Mouse (Mus musculus): Measurements from ENCODE around the gene Vmn1r87. TPM values are rescaled to one million over a fixed set of nuclear protein-coding genes. Genes with fewer than 3 reads are reported as not detected.
"Not testable (repeated sequence)": the region's sequence is repeated elsewhere in the genome, so short reads cannot be mapped to it uniquely, and the experiment has no call there.

Vmn1r87 gene
- not detected in 2 replicates for polyA plus RNA-seq (2012; rRNA removed)

GRCm38 (mm10) chr7:13140057-13140456 is at the start of gene Vmn1r87:
TSS of gene Vmn1r87 (minus strand) at chr7:13140157.
- no peak for DNase-seq (ENCODE audit: low read depth, low spot score)
- 76% methylated on average over 1 of the region's 1 CpGs for WGBS

GRCm38 (mm10) chr7:13159268-13159667 is 19.3 kb upstream of the Vmn1r87 start, which contains the start of gene Vmn1r88:
TSS of gene Vmn1r88 (plus strand) at chr7:13159568.
- DNase-seq (ENCODE audit: low read depth, low spot score) = no peak

DNA sequence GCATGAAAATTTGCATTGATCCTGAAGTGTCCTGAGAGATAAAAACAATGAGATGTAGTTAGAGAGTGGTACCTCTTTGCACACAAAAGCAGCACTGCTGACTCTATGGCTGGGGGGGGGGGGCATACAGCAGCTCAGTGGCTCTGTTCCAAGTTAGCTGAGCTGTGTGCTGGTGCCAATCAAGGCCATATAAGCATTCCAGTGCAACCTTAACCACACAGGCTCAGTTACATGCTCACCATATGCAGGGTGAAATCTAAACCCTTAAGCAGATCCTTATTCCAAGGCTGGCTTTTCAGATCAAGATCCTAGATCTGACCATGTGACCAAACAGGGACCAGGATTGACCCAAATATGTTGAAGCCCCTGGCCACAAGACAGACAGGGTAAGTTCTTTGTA is 2.6 kb downstream of the Vmn1r87 start:
- DNase-seq (ENCODE audit: low read depth, low spot score) = no peak

- DNase-seq (ENCODE audit: low read depth, low spot score) = no peak
- 88% methylated on average over 2 of the region's 2 CpGs for WGBS
Observed at GRCm38 (mm10) chr7:13131856-13132255, 8.1 kb downstream of the Vmn1r87 start.

DNA sequence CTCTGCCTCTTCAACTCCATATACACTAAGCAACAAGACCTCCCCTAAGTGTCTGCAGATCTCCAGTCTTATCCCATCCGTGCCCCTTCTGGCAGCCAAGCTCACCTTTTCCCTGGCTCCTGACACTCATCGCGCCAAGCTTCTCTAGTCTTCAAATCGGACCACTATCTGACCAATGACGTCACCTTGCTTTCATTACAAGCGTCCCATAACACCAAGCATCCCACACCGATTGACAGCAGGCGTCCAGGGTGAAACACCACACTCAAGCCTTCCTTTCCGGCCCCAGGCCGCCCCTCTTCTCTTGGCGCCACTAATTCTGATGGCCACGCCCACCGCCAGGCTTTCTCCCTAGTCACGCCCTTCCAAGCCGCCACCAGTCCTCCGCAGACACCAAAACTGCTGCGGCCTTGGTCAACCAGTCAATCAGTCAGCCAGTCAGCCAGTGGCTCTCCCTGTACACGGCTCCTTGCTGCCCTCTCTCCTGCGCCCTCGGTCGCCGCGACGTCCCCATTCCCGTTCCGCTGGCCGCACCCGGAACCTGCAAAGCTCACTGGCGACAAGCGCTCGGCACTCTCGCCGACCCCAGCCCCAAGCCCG is 16.3 kb downstream of the Vmn1r87 start:
- DNase-seq (ENCODE audit: low read depth, low spot score) = not testable (repeated sequence)
- 4% methylated on average over 20 of the region's 34 CpGs for WGBS

GRCm38 (mm10) chr7:13119817-13120216 is 20.1 kb downstream of the Vmn1r87 start, which contains the start of gene Vmn1r86:
TSS of gene Vmn1r86 (minus strand) at chr7:13119917.
- no peak for DNase-seq (ENCODE audit: low read depth, low spot score)

- 59% methylated on average over 3 of the region's 3 CpGs for WGBS
- no peak for DNase-seq (ENCODE audit: low read depth, low spot score)
Observed at GRCm38 (mm10) chr7:13095073-13095472, 44.9 kb downstream of the Vmn1r87 start, which contains the start of gene Vmn1r85. TSS of gene Vmn1r85 (minus strand) at chr7:13095173.

Other genes with a start within 250 kb of the Vmn1r87 start
- gene Zscan22, start 242.3 kb downstream of the Vmn1r87 start, polyA plus RNA-seq (2012; rRNA removed) = 6.8 and 7.5 TPM in 2 replicates
- gene Rps5, start 217.9 kb downstream of the Vmn1r87 start, polyA plus RNA-seq (2012; rRNA removed) = 2,560 and 2,617 TPM in 2 replicates
- gene Rnf225, start 212.7 kb downstream of the Vmn1r87 start, polyA plus RNA-seq (2012; rRNA removed) = 0.20 and 0.27 TPM in 2 replicates
- 3.9 and 5.2 TPM in 2 replicates for gene Zfp324, start 174.3 kb downstream of the Vmn1r87 start, polyA plus RNA-seq (2012; rRNA removed)
- 2.5 and 3.4 TPM in 2 replicates for gene Zfp446, start 162.3 kb downstream of the Vmn1r87 start, polyA plus RNA-seq (2012; rRNA removed)
- gene Slc27a5, start 142.0 kb downstream of the Vmn1r87 start, polyA plus RNA-seq (2012; rRNA removed) = 0.09 and 0.23 TPM in 2 replicates
- 230 and 300 TPM in 2 replicates for gene Trim28, start 141.0 kb downstream of the Vmn1r87 start, polyA plus RNA-seq (2012; rRNA removed)
- gene Zbtb45, start 130.1 kb downstream of the Vmn1r87 start, polyA plus RNA-seq (2012; rRNA removed) = 16.0 and 18.3 TPM in 2 replicates
- gene Chmp2a, start 105.3 kb downstream of the Vmn1r87 start, polyA plus RNA-seq (2012; rRNA removed) = 128 and 132 TPM in 2 replicates
- 188 and 202 TPM in 2 replicates for gene Ube2m, start 101.9 kb downstream of the Vmn1r87 start, polyA plus RNA-seq (2012; rRNA removed)
- 0.66 and 0.80 TPM in 2 replicates for gene Mzf1, start 85.4 kb downstream of the Vmn1r87 start, polyA plus RNA-seq (2012; rRNA removed)
- not detected in 2 replicates for gene Vmn1r85, start 45.0 kb downstream of the Vmn1r87 start, polyA plus RNA-seq (2012; rRNA removed)
- gene Vmn1r86, start 20.2 kb downstream of the Vmn1r87 start, polyA plus RNA-seq (2012; rRNA removed) = not detected in 2 replicates
- gene Vmn1r88, start 19.4 kb upstream of the Vmn1r87 start, polyA plus RNA-seq (2012; rRNA removed) = not detected in 2 replicates
- not detected in 2 replicates for gene Vmn1r89, start 72.9 kb upstream of the Vmn1r87 start, polyA plus RNA-seq (2012; rRNA removed)
- 18.4 and 20.1 TPM in 2 replicates for gene Lig1, start 137.1 kb upstream of the Vmn1r87 start, polyA plus RNA-seq (2012; rRNA removed)
- gene Zswim9, start 138.6 kb upstream of the Vmn1r87 start, polyA plus RNA-seq (2012; rRNA removed) = 1.6 and 2.2 TPM in 2 replicates
- 2.9 and 3.0 TPM in 2 replicates for gene Pla2g4c, start 184.5 kb upstream of the Vmn1r87 start, polyA plus RNA-seq (2012; rRNA removed)

All from large intestine, adult 2 months (tissue).